Mouse (Mus musculus) gastrocnemius, postnatal 36 days (tissue): Measurements from ENCODE around the gene Tex13c1. TPM values are rescaled to one million over a fixed set of nuclear protein-coding genes. Genes with fewer than 3 reads are reported as not detected.

Source experiments
- DNase-seq, 2 experiments: peaks; one replicate each; pipeline ENCODE4 v3.0.0; 2022
- intact Hi-C: fragments of 180-260 bp; cut with DNase I; formaldehyde crosslinking; loops from one replicate; pipeline ENCODE4 v1.15.1; 2025
- long read RNA-seq, 2 experiments: library from polyadenylated mRNA; stranded (forward); transcript quantifications; one replicate each; pipeline ENCODE4 v2.0.0; 2021
- total RNA-seq, 2 experiments: library from RNA; stranded (reverse); gene quantifications; 2 replicates each; pipeline ENCODE4 v1.2.3; 2021

Gene Tex13c1
- not detected for total RNA-seq
- long read RNA-seq, experiment 1, result 0 reads
- long read RNA-seq, experiment 2, result 0 reads

DNA sequence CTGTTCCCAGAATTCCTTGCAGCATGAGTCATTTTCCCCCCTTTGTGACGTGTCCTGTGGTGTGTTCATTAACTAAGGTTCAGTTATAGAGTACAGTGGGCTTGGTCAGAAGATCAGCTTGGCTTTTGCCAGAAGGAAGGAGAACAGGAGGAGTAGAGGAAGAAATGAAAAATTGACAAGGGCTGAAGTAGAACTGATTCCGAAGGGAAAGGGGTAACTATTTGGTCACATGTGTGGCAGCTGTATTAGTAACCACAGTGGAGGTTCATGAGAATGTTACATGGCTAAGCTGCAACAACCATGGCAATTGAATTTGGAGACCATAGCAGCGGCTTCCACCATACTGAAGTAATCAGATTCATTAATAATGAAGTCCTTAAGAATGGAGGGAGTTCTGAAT is at the start of gene Tex13c1:
TSS of gene Tex13c1 (plus strand) at position 301 of the 400 bp plus-strand sequence.
- DNase-seq, result no peak
- intact Hi-C loops, result no loop called here

Other genes starting within 250 kb of the Tex13c1 start
- under 1 TPM in 1 of 2 experiments, not detected in 1; 0.02 TPM for gene Tenm1, start 162.0 kb upstream of the Tex13c1 start, total RNA-seq